Mouse (Mus musculus) spleen, adult 12 weeks (tissue): ENCODE results near the gene Dexi.
A peak's percentile ranks its signal among the peaks of the same experiment; 100 is the strongest.

Source experiments
- DNase-seq: peaks from one replicate; pipeline ENCODE4 v3.0.0; 2022; ENCODE audit warnings: low spot score

Gene Dexi

DNA sequence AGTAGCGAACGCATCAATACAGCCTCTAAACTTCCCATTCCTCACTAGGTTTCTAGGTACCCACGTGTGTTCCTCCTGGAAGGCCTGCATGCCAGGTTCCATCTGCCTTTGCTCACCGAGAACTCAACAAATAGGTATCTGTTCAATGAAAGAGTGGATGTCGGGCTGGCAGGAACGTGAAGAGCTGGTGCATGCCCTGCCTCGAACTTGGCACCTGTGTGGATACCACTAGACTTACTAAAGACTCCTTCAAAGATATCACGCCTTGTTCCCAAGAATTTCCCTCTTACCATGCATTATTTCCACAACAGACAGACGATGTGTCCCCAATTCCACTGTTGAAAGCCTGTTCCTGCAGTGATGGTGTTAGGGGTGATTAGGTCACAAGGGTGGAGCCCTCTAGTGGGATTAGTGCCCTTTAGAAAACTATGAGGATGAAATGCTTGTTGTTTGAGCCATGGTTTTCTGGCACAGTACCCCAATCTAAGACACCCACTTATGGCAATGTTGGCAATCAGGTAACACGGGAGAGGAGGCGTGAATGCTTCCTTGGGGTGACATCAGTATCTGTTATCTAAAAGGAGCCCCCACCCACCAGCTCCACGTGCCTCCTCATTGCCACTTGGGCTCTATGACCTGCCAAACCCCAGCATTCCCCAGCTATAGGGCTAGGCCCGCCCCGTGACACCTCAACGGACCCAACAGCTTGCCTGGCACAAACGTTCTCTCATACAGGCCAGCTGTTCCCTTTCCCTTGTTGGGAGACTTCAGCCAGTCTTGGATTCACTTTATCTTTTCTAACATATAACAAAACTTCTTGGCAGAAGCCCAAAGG is 1.9 kb downstream of the Dexi start:
- DNase-seq = no peak

DNA sequence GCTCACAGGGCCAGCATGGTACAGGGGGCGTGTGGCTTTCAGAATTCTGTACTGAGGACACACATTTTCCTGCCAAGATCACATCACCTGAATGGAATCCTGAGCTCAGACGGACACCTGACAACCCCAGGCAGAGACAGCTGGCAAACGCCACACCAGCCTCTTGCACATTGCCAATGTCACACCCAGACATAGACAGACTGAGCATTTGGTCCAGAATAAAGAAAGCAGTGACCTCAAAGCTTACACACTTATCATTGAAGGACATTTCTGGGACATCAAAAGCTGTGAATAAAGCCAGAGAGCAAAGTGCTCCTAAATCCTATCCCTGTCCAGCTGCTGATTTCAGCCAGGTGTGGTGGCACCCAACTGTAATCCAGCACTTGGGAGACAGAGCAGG is 5.9 kb downstream of the Dexi start:
- no peak for DNase-seq

DNA sequence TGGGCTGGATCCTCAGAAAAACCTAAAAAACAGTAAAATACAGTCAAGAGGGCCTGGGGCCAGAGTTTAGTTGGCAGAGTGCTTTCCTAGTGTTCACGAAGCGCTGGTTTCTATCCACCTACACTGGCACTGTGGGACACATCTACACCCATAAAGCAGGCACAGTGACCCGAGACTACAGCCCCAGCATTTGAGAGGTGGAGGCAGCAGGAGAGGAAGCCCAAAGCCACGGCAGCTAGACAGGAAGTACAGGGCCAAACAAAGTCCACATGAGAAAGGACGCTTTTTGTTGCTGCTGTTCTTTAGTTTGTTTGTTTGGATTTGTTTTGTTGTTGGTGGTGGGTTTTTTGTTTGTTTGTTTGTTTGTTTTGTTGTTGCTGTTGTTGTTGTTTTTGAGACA is 6.5 kb downstream of the Dexi start:
- no peak for DNase-seq

DNA sequence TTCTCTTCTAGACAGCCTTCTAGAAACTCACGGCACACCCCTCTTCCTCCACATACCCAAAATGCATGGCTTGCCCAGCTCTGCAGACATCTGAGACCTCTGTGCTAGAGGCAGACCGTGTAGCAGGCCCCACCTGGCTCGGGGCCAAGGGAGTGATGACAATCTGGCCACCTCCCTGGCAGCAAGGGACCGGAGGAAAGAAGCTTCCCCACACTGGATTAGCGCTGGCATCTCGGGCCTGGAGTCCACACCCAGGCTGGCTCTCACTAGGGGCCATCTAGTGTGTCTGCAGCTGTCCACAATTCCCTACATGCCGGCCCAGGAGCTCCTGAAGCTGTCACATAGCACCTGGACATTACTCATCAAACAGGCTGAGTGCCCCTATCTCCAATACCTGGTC is 8.3 kb downstream of the Dexi start:
- no peak for DNase-seq

- no peak for DNase-seq
Observed at GRCm38 (mm10) chr16:10533781-10534180, 9.1 kb downstream of the Dexi start.

GRCm38 (mm10) chr16:10530179-10530578 is 12.7 kb downstream of the Dexi start:
- DNase-seq = no peak

DNA sequence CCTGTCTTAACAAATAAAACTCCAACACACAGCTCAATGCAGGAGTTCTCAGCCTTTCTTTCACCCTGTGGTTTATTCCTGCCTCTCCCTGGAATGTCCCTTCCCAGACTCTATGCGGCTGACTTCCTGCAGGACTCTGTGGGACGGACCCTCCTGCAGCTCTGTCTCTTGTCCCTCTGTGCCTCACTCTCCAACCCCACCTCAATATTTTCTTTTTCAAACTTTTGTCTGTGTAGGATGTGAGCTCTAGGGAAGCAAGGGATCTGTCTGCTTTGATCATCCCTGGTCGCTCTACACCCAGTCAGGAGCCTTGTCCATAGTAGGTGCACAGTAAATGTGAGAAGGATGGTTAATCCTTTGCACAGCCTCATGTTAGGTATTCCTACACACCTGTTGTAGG is 14.5 kb downstream of the Dexi start:
- no peak for DNase-seq

DNA sequence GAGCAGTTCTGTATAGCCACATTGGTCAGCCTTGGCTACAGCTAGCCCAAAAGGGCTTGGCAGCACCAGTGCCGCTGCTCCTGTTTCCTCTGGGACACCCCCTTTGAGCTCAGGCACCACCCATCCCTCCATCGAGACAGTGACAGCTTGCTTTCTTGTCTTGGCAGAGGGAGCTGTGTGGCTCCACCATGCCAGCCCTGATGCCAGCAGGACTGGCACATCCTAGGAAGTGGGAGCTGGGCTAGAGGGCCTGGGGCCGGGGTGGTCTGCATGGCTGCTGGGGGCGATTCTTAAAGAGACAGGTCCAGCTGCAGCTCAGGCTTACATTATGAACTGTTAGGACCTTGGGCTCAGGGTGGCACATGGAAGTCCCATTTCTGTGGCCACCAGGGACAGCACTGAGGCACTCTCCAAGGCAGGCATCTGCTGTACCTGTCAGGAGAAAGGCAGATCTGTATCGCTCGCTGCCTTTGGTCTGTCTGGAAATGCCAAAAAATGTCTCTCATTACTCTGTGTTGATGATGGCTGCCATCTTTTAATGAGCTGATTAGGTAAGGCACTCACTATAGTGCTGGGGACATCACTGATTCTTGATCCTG is 15.7 kb downstream of the Dexi start:
- DNase-seq = no peak

GRCm38 (mm10) chr16:10525610-10525980 is 17.3 kb downstream of the Dexi start:
- no peak for DNase-seq

DNA sequence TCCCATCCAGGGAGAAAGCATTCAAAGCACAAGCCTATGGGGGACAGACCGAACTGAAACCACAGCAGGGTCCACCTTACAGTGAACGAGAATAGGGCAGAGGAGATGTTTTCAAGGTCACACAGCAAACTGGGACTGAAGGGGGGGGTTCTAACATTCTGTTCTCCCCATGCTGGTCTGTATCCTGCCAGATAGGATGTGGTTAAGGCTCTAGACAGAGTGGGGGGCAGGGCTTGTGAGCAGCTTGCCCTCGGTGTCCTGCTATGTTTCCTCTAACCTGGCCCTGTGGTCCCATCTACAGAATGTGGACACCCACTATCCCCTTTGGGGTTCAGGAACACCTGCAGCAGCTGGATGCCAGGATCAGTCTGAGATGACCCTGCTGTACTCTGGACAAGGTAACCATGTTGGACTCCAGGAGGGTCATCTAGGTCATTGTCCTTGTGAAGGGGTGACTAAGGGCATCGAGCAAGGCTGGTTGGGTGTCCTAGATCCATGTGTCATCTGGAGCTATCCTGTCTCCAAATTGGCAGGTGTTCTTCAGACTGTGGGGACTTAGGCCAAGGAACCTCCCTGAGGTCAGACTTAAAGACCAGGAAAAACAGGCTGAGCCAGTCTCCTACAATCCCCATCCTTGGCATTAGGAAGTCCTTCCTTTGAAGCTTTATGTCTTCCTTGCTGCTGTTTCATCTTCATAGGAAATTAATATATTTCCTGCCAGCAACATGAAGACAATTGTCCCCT is 17.8 kb downstream of the Dexi start:
- no peak for DNase-seq

DNA sequence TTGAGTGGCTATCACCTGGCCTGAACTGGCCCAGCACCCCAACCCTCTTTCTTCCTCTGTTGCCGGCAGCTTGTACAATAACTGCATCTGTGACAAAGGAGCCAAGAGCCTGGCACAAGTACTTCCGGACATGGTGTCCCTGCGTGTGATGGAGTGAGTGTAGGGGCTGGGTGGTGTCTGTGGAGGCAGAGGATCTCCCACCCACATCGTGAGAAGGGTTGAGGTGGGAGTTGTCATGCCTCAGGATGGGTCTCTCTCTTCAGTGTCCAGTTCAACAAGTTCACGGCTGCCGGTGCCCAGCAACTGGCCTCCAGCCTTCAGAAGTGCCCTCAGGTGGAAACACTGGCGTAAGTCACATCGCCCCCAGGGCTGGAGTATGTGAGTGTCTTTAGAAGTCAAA is 19.2 kb downstream of the Dexi start:
- DNase-seq = no peak

DNA sequence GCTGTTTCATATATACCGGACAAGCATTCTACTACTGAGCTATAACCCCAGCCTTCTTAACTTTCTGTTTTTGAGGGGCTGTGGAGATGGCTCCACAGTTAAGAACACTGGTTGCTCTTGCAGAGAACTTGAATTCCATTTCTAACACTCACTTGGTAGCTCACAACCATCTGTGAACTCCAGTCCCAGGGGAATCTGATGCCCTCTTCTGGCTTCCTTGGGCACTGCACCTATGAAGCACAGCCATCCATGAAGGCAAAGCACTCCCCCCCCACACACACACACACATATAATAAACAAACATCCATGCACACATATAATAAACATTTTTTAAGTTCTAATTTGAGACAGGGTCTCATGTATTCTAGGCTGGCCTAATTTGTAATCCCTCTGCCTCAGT is 20.0 kb downstream of the Dexi start:
- DNase-seq = peak; percentile 54

- peak; percentile 35 for DNase-seq
Observed at GRCm38 (mm10) chr16:10520908-10521614, 21.8 kb downstream of the Dexi start.

GRCm38 (mm10) chr16:10518030-10518429 is 24.8 kb downstream of the Dexi start:
- no peak for DNase-seq

DNA sequence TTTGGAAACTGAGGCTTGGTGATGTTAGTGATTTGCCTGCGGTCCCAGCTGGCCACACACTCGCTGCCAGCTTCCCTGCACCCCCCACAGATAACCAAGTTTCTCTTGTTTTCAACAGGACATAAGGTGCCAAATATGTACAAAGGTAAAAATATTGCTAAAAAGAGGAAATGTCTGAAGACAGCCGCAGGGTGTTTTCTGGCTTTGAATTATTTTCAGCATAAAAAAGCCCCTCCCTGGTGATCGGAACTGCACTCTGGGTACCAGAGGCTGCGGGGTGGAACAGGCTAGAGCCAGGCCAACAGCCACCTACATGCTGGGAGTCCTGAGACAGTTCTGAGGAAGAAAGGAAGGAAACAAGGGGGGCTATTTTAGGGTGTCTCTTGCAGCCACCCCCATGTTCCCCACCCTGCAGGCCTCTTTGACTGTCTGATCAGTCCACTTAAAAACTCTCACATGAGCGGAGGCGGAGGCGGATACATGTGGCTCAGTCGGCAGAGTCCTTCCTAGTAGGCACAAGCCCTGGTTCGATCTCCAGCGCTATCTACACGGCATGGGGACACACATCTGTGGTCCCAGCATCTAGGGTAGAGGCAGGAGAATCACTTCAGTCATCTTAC is 26.8 kb downstream of the Dexi start:
- peak; percentile 36 for DNase-seq

GRCm38 (mm10) chr16:10511134-10511520 is 31.7 kb downstream of the Dexi start:
- DNase-seq = no peak

- DNase-seq = no peak
Observed at GRCm38 (mm10) chr16:10510477-10511133, 32.2 kb downstream of the Dexi start.

DNA sequence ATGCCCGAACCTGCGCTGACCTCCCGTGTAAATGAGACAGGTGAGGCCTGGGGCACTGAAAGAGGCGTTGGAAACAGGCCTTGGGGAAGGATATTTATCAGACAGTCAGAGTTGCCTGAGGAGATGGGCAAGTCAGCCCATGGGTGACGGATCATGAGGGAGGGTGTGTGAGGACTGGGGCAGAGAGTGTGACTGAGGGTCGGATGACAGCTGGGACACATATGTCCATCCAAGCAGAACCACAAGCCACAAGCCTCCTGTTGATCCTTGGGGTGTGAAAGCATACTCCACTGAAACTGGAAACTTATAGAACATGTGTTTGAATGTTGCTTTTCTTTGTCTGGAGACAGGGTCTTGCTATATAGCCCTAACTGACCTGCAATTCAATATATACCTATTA is 34.2 kb downstream of the Dexi start:
- peak; percentile 19 for DNase-seq

DNA sequence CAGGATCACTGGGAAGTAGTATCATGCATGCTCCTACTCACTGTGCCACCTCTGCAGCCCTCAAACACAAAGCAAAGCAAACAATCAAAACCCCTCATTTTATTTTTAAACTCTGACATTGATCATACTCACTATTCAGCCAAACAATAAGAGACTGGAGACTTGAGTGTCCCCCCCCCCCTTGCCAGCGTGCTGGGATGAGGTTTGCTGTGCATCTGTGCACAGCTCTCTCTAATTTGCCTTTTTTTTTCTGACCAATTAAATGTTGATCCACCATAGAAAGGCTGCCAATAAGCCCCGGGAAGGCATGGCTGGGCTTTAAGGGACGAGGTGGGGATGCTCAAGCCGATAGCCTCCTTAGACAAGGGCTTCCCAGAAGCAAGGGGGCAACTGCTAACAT is 35.4 kb downstream of the Dexi start:
- DNase-seq = no peak

DNA sequence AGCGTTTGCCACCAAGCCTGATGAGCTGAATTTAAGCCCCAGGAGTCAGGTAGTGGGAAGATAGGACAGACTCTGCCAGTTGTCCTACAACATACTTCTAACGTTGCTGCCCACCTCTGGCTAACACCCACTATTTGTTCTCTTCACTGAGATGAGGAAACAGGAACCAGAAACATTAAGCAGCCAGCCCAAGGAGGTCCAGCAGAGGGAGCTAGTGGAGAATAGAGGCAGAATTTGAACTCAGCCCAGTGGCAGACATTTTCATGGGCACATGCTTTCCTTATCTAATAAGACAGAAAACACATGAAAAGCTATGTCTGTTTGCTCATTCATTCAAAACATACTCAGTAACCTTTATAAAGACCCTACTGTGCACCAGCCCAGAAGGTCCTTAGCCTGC is 39.8 kb downstream of the Dexi start:
- no peak for DNase-seq

DNA sequence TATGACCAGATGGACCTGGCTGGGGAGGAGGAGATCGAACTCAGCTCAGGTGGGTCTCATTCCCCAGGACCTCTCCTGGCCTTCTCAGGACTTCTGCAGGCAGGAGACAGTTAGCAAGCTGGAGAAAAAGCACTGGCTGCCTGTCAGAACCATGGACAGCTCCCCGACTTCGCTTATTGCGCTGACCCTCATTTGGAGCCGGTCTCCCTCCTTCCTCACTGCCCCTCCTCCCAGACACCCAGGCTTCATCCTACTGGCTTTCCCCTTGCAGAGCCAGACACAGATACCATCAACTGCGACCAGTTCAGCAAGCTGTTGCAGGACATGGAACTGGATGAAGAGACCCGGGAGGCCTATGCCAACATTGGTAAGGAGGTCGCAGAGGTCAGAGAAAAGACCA is 41.0 kb downstream of the Dexi start:
- no peak for DNase-seq

GRCm38 (mm10) chr16:10499122-10499521 is 43.7 kb downstream of the Dexi start:
- DNase-seq = no peak
